Mouse (Mus musculus) liver, embryonic 13.5 days (tissue): Measurements from ENCODE around the gene Fancc. TPM values are rescaled to one million over a fixed set of nuclear protein-coding genes. Genes with fewer than 3 reads are reported as not detected.

Experiments used
- ATAC-seq: fragments of 200-750 bp; cut with Nextera tagmentation; 2 replicates; pipeline ENCODE4 v1.8.0; 2017; ENCODE audit warnings: low read depth, mild to moderate bottlenecking, moderate number of reproducible peaks, moderate library complexity
- DNase-seq: peaks from one replicate; pipeline ENCODE4 v3.0.0; 2022
- H3K27ac ChIP-seq: fragments of 300-500 bp; sonication (generic); 2 replicates; pipeline ENCODE4 v1.5.1; 2015; ENCODE audit warnings: moderate library complexity, mild to moderate bottlenecking, inconsistent platforms
- H3K27me3 ChIP-seq: fragments of 300-500 bp; sonication (generic); 2 replicates; pipeline ENCODE4 v1.6.1; 2015; ENCODE audit warnings: mild to moderate bottlenecking, inconsistent platforms
- H3K36me3 ChIP-seq: fragments of 300-500 bp; sonication (generic); 2 replicates; pipeline ENCODE4 v1.6.1; 2015; ENCODE audit warnings: mild to moderate bottlenecking, inconsistent platforms
- H3K4me1 ChIP-seq: fragments of 300-500 bp; sonication (generic); replicated peaks from 2 replicates; pipeline ENCODE4 v1.6.1; 2015; ENCODE audit warnings: inconsistent platforms
- H3K4me2 ChIP-seq: fragments of 300-500 bp; sonication (generic); 2 replicates; pipeline ENCODE4 v1.6.1; 2015; ENCODE audit warnings: inconsistent platforms, mild to moderate bottlenecking, moderate library complexity
- H3K4me3 ChIP-seq: fragments of 300-500 bp; sonication (generic); replicated peaks from 2 replicates; pipeline ENCODE4 v1.5.1; 2015; ENCODE audit warnings: mild to moderate bottlenecking, inconsistent platforms
- H3K9ac ChIP-seq: fragments of 300-500 bp; sonication (generic); 2 replicates; pipeline ENCODE4 v1.6.1; 2015; ENCODE audit warnings: mild to moderate bottlenecking, inconsistent platforms
- H3K9me3 ChIP-seq: fragments of 300-500 bp; sonication (generic); replicated peaks from 2 replicates; pipeline ENCODE4 v1.6.1; 2016; ENCODE audit warnings: inconsistent platforms
- WGBS: fragments of 180-500 bp; shearing (Covaris S2); methylation state at CpG from one replicate; pipeline ENCODE4 v1.1.7; 2015; ENCODE audit not compliant: insufficient replicate concordance; 5-methylcytosine and 5-hydroxymethylcytosine counted together
- polyA plus RNA-seq: library from polyadenylated mRNA; unstranded; fragments of >200 nt; fragmentation: Nextera tagmentation; extraction: Ambion mirVana; gene quantifications from 2 replicates; pipeline ENCODE4 v1.2.1, GENCODE M21; 2015

The Fancc gene
- polyA plus RNA-seq, 1 experiment from 2014 or later, result 9.2 TPM

- H3K4me2 ChIP-seq, result no peak overlapping the region
- 76% methylated on average over 7 of the region's 7 CpGs for WGBS
- DNase-seq (no peak), ATAC-seq (no peak)
- no peaks in the 10 kb centered on the region for H3K9me3 ChIP-seq
- H3K27ac ChIP-seq, result no peak overlapping the region
- H3K9ac ChIP-seq, result no peak overlapping the region
- H3K4me1 ChIP-seq, result 0 out of 2 replicates have a peak, but pooled peaks cover 4% of the 10 kb centered on the region
- H3K4me3 ChIP-seq, result no peak overlapping the region
- no peaks in the 10 kb centered on the region for H3K27me3 ChIP-seq
- H3K36me3 ChIP-seq, result peaks cover 61% of the 10 kb centered on the region
These were observed 196.1 kb downstream of the Fancc start for GRCm38 (mm10) chr13:63300929-63301328.

- H3K4me2 ChIP-seq, result no peak overlapping the region
- H3K27ac ChIP-seq, result no peak overlapping the region
- no peak overlapping the region for H3K9ac ChIP-seq
- no peaks in the 10 kb centered on the region for H3K9me3 ChIP-seq
- ATAC-seq (no peak), DNase-seq (no peak)
- WGBS, result 79% methylated on average over 5 of the region's 5 CpGs
- H3K36me3 ChIP-seq, result peaks cover 60% of the 10 kb centered on the region
- no peak overlapping the region for H3K4me3 ChIP-seq
- peaks cover 11% of the 10 kb centered on the region for H3K4me1 ChIP-seq
- no peaks in the 10 kb centered on the region for H3K27me3 ChIP-seq
These were observed 198.1 kb downstream of the Fancc start for GRCm38 (mm10) chr13:63298931-63299330.

- Histone ChIP-seq H3K27me3 (no peaks in the 10 kb centered on the region), H3K4me1 (peaks cover 16% of the 10 kb centered on the region), H3K9me3 (no peaks in the 10 kb centered on the region), H3K9ac (no peak overlapping the region), H3K36me3 (peaks cover 52% of the 10 kb centered on the region), H3K4me2 (no peak overlapping the region), H3K27ac (no peak overlapping the region), H3K4me3 (no peak overlapping the region)
- DNase-seq (no peak), ATAC-seq (no peak)
- WGBS, result 84% methylated on average over 3 of the region's 3 CpGs
These were observed 199.1 kb downstream of the Fancc start for GRCm38 (mm10) chr13:63297933-63298332.

- DNase-seq, result no peak
- Histone ChIP-seq H3K9me3 (no peaks in the 10 kb centered on the region), H3K36me3 (peaks cover 49% of the 10 kb centered on the region), H3K4me3 (no peak overlapping the region), H3K4me1 (peaks cover 16% of the 10 kb centered on the region), H3K27ac (no peak overlapping the region), H3K4me2 (no peak overlapping the region), H3K9ac (no peak overlapping the region), H3K27me3 (no peaks in the 10 kb centered on the region)
- ATAC-seq, result no peak
- 77% methylated on average over 2 of the region's 2 CpGs for WGBS
These were observed 200.1 kb downstream of the Fancc start for GRCm38 (mm10) chr13:63297003-63297402.

- Histone ChIP-seq H3K4me3 (no peak overlapping the region), H3K36me3 (peaks cover 42% of the 10 kb centered on the region), H3K4me2 (no peak overlapping the region), H3K27me3 (no peaks in the 10 kb centered on the region), H3K9me3 (no peaks in the 10 kb centered on the region), H3K9ac (no peak overlapping the region), H3K4me1 (peaks cover 16% of the 10 kb centered on the region), H3K27ac (no peak overlapping the region)
- 88% methylated on average over 11 of the region's 11 CpGs for whole genome bisulfite sequencing
- DNase-seq, result no peak
- ATAC-seq, result no peak
These were observed 200.8 kb downstream of the Fancc start for GRCm38 (mm10) chr13:63296300-63296699.

GRCm38 (mm10) chr13:63294359-63295193 lies 202.5 kb downstream of the Fancc start:
- H3K4me2 ChIP-seq, result no peak overlapping the region
- H3K9me3 ChIP-seq, result no peaks in the 10 kb centered on the region
- WGBS, result 60% methylated on average over 15 of the region's 15 CpGs
- ATAC-seq, result 0 out of 2 replicates have a peak, but pooled peaks have one; percentile 39
- H3K27me3 ChIP-seq, result no peaks in the 10 kb centered on the region
- H3K4me1 ChIP-seq, result peaks cover 16% of the 10 kb centered on the region
- no peak for DNase-seq
- no peak overlapping the region for H3K9ac ChIP-seq
- H3K27ac ChIP-seq, result peak overlapping the region; percentile 43
- no peak overlapping the region for H3K4me3 ChIP-seq
- H3K36me3 ChIP-seq, result peaks cover 32% of the 10 kb centered on the region

- 86% methylated on average over 3 of the region's 3 CpGs for WGBS
- peak overlapping the region; percentile 41 for H3K27ac ChIP-seq
- DNase-seq (no peak), ATAC-seq (no peak)
- H3K4me2 ChIP-seq, result no peak overlapping the region
- peaks cover 16% of the 10 kb centered on the region for H3K4me1 ChIP-seq
- no peaks in the 10 kb centered on the region for H3K9me3 ChIP-seq
- no peaks in the 10 kb centered on the region for H3K27me3 ChIP-seq
- no peak overlapping the region for H3K9ac ChIP-seq
- no peak overlapping the region for H3K4me3 ChIP-seq
- peaks cover 25% of the 10 kb centered on the region for H3K36me3 ChIP-seq
These were observed 203.4 kb downstream of the Fancc start for GRCm38 (mm10) chr13:63293647-63294046.

- no peak overlapping the region for H3K9ac ChIP-seq
- WGBS, result 79% methylated on average over 6 of the region's 6 CpGs
- H3K27ac ChIP-seq, result no peak overlapping the region
- no peaks in the 10 kb centered on the region for H3K27me3 ChIP-seq
- DNase-seq (no peak), ATAC-seq (no peak)
- H3K9me3 ChIP-seq, result no peaks in the 10 kb centered on the region
- H3K4me3 ChIP-seq, result no peak overlapping the region
- peaks cover 16% of the 10 kb centered on the region for H3K4me1 ChIP-seq
- no peak overlapping the region for H3K4me2 ChIP-seq
- H3K36me3 ChIP-seq, result peaks cover 22% of the 10 kb centered on the region
These were observed 206.1 kb downstream of the Fancc start for GRCm38 (mm10) chr13:63291016-63291415.

- peaks cover 22% of the 10 kb centered on the region for H3K36me3 ChIP-seq
- H3K27me3 ChIP-seq, result no peaks in the 10 kb centered on the region
- DNase-seq, result no peak
- no peaks in the 10 kb centered on the region for H3K9me3 ChIP-seq
- ATAC-seq, result no peak
- no peak overlapping the region for H3K4me2 ChIP-seq
- H3K27ac ChIP-seq, result no peak overlapping the region
- H3K9ac ChIP-seq, result no peak overlapping the region
- no peak overlapping the region for H3K4me3 ChIP-seq
- H3K4me1 ChIP-seq, result peaks cover 12% of the 10 kb centered on the region
- WGBS, result 80% methylated on average over 4 of the region's 4 CpGs
These were observed 207.0 kb downstream of the Fancc start for GRCm38 (mm10) chr13:63290126-63290525.

GRCm38 (mm10) chr13:63289687-63290086 lies 207.4 kb downstream of the Fancc start:
- Histone ChIP-seq H3K27ac (no peak overlapping the region), H3K36me3 (peaks cover 23% of the 10 kb centered on the region), H3K9ac (no peak overlapping the region), H3K4me2 (no peak overlapping the region), H3K4me3 (no peak overlapping the region), H3K4me1 (peaks cover 8% of the 10 kb centered on the region), H3K27me3 (no peaks in the 10 kb centered on the region), H3K9me3 (no peaks in the 10 kb centered on the region)
- ATAC-seq, result no peak
- 85% methylated on average over 5 of the region's 5 CpGs for WGBS
- DNase-seq, result no peak

GRCm38 (mm10) chr13:63289152-63289551 lies 207.9 kb downstream of the Fancc start:
- 66% methylated on average over 4 of the region's 4 CpGs for WGBS
- Histone ChIP-seq H3K4me3 (no peak overlapping the region), H3K36me3 (peaks cover 23% of the 10 kb centered on the region), H3K27me3 (no peaks in the 10 kb centered on the region), H3K9me3 (no peaks in the 10 kb centered on the region), H3K4me2 (no peak overlapping the region), H3K27ac (no peak overlapping the region), H3K4me1 (peaks cover 5% of the 10 kb centered on the region; the same call in 1 of the 2 replicates), H3K9ac (no peak overlapping the region)
- ATAC-seq, result no peak
- no peak for DNase-seq
